Mouse (Mus musculus) ovary, postnatal 36 days (tissue): ENCODE data around the gene Slc13a1.
A peak's percentile ranks its signal among the peaks of the same experiment; 100 is the strongest.
"Not testable (repeated sequence)": the region's sequence is repeated elsewhere in the genome, so short reads cannot be mapped to it uniquely, and the experiment has no call there.

Source experiments
- DNase-seq: peaks from one replicate; pipeline ENCODE4 v3.0.0; 2022; ENCODE audit warnings: low spot score, mixed read lengths

Slc13a1 gene

GRCm38 (mm10) chr6:24167734-24168327 is at the start of gene Slc13a1:
Gene Slc13a1, minus strand, starts transcription at chr6:24168092.
- DNase-seq = no peak

- no peak for DNase-seq
Measured at GRCm38 (mm10) chr6:24207866-24208265, 40.0 kb upstream of the Slc13a1 start.

GRCm38 (mm10) chr6:24202226-24202625 is 34.3 kb upstream of the Slc13a1 start:
- DNase-seq = no peak

GRCm38 (mm10) chr6:24200644-24201484 is 33.0 kb upstream of the Slc13a1 start:
- DNase-seq = no peak

GRCm38 (mm10) chr6:24197501-24198195 is 29.8 kb upstream of the Slc13a1 start:
- DNase-seq = not testable (repeated sequence)

- not testable (repeated sequence) for DNase-seq
Measured at GRCm38 (mm10) chr6:24196406-24196805, 28.5 kb upstream of the Slc13a1 start.

GRCm38 (mm10) chr6:24183439-24183838 is 15.5 kb upstream of the Slc13a1 start:
- DNase-seq = no peak

- DNase-seq = no peak
Measured at GRCm38 (mm10) chr6:24175393-24175792, 7.5 kb upstream of the Slc13a1 start.

GRCm38 (mm10) chr6:24173951-24174350 is 6.1 kb upstream of the Slc13a1 start:
- DNase-seq = no peak

GRCm38 (mm10) chr6:24172736-24173135 is 4.8 kb upstream of the Slc13a1 start:
- no peak for DNase-seq

- no peak for DNase-seq
Measured at GRCm38 (mm10) chr6:24166772-24167171, 1.1 kb downstream of the Slc13a1 start.

- DNase-seq = peak; percentile 3
Measured at GRCm38 (mm10) chr6:24165249-24165648, 2.6 kb downstream of the Slc13a1 start.

- no peak for DNase-seq
Measured at GRCm38 (mm10) chr6:24159795-24160194, 8.1 kb downstream of the Slc13a1 start.

- DNase-seq = no peak
Measured at GRCm38 (mm10) chr6:24154901-24155300, 13.0 kb downstream of the Slc13a1 start.

GRCm38 (mm10) chr6:24132951-24133350 is 34.9 kb downstream of the Slc13a1 start:
- no peak for DNase-seq

GRCm38 (mm10) chr6:24122632-24123031 is 45.3 kb downstream of the Slc13a1 start:
- DNase-seq = no peak

- no peak for DNase-seq
Measured at GRCm38 (mm10) chr6:24111614-24112013, 56.3 kb downstream of the Slc13a1 start.

- no peak for DNase-seq
Measured at GRCm38 (mm10) chr6:24108471-24108870, 59.4 kb downstream of the Slc13a1 start.

GRCm38 (mm10) chr6:24106157-24106556 is 61.7 kb downstream of the Slc13a1 start:
- DNase-seq = no peak

GRCm38 (mm10) chr6:24105681-24106080 is 62.2 kb downstream of the Slc13a1 start:
- DNase-seq = no peak

GRCm38 (mm10) chr6:24101281-24101680 is 66.6 kb downstream of the Slc13a1 start:
- no peak for DNase-seq

- no peak for DNase-seq
Measured at GRCm38 (mm10) chr6:24100705-24101104, 67.2 kb downstream of the Slc13a1 start.

GRCm38 (mm10) chr6:24097400-24097799 is 70.5 kb downstream of the Slc13a1 start:
- DNase-seq = no peak
